Mouse (Mus musculus) kidney, embryonic 16.5 days (tissue): ENCODE data around the gene Gm20388. TPM values are rescaled to one million over a fixed set of nuclear protein-coding genes. Genes with fewer than 3 reads are reported as not detected.

ENCODE experiments used
- ATAC-seq: fragments of 200-750 bp; cut with Nextera tagmentation; 2 replicates; pipeline ENCODE4 v1.8.0; 2017; ENCODE audit warnings: moderate TSS enrichment; ENCODE audit not compliant: low FRiP score, low TSS enrichment
- H3K27ac ChIP-seq: fragments of 300-500 bp; sonication (generic); 2 replicates; pipeline ENCODE4 v1.5.1; 2014; ENCODE audit warnings: low read length
- H3K27me3 ChIP-seq: fragments of 300-500 bp; sonication (generic); 2 replicates; pipeline ENCODE4 v1.6.1; 2014; ENCODE audit warnings: low read length, control low read depth, mixed read lengths; ENCODE audit not compliant: insufficient read depth
- H3K36me3 ChIP-seq: fragments of 300-500 bp; sonication (generic); 2 replicates; pipeline ENCODE4 v1.6.1; 2014; ENCODE audit warnings: low read length, control low read depth, mixed read lengths; ENCODE audit not compliant: insufficient read depth
- H3K4me1 ChIP-seq: fragments of 300-500 bp; sonication (generic); 2 replicates; pipeline ENCODE4 v1.6.1; 2014; ENCODE audit warnings: low read length, control low read depth, mixed read lengths; ENCODE audit not compliant: insufficient read depth
- H3K4me2 ChIP-seq: fragments of 300-500 bp; sonication (generic); replicated peaks from 2 replicates; pipeline ENCODE4 v1.6.1; 2014; ENCODE audit warnings: low read depth, low read length
- H3K4me3 ChIP-seq: fragments of 300-500 bp; sonication (generic); 2 replicates; pipeline ENCODE4 v1.5.1; 2014; ENCODE audit warnings: mild to moderate bottlenecking, low read length
- H3K9ac ChIP-seq: fragments of 300-500 bp; sonication (generic); replicated peaks from 2 replicates; pipeline ENCODE4 v1.6.1; 2014; ENCODE audit warnings: low read length
- H3K9me3 ChIP-seq: fragments of 300-500 bp; sonication (generic); 2 replicates; pipeline ENCODE4 v1.6.1; 2016; ENCODE audit warnings: low read length, control low read depth
- WGBS: fragments of 180-500 bp; shearing (Covaris S2); extraction: QIAGEN DNeasy Blood & Tissue Kit; methylation state at CpG from one replicate; pipeline ENCODE4 v1.1.7; 2014; 5-methylcytosine and 5-hydroxymethylcytosine counted together
- polyA plus RNA-seq: library from polyadenylated mRNA; unstranded; fragments of >200 nt; fragmentation: Nextera tagmentation; extraction: Ambion mirVana; gene quantifications from 2 replicates; pipeline ENCODE4 v1.2.1, GENCODE M21; 2015

Gene Gm20388
- polyA plus RNA-seq, 1 experiment from 2014 or later: 7.7 TPM

DNA sequence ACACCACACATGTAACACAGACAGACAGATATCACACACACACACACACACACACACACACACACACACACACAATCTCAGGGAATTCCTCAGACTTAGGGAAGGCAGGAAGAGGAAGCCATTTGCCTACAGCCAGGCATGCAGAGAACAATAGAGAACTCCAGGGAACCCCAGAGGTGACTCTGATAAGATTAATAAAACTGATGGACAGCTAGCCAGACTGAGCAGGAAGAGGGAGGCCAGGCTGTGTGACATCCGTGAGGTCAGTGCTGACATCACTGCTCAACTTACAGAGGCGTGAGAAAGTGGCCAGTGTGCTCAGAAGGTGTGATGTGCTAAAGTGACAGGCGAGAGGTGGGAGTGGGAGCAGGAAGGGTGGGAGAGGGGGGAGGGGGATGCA lies 1290.3 kb downstream of the Gm20388 start:
- H3K36me3 ChIP-seq: no peaks in the 10 kb centered on the region
- no peaks in the 10 kb centered on the region for H3K27me3 ChIP-seq
- peaks cover 54% of the 10 kb centered on the region for H3K4me1 ChIP-seq
- H3K27ac ChIP-seq: peak overlapping the region; percentile 86
- H3K4me3 ChIP-seq: no peak overlapping the region
- 8% methylated on average over 3 of the region's 3 CpGs for WGBS
- no peak overlapping the region for H3K9ac ChIP-seq
- ATAC-seq: peak; percentile 70
- H3K4me2 ChIP-seq: no peak overlapping the region
- no peaks in the 10 kb centered on the region for H3K9me3 ChIP-seq

DNA sequence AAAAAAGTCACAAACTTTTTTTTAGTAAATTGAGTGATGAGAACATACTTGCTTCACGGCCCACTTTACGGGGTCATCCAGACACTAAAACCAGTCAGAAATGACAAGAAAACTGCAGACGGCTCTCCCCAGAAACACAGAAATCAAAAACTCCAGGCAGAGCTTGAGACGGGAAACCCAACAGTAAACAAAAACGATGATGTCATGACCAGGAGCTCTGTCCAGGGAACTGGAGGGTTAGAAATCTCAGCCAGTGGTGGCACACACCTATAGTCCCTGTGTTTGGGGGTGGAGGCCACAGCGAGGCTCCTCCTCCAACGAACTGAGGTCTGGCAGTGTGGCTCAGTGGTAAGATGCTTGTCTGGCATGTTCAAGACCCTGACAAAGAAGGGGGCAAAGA lies 1291.0 kb downstream of the Gm20388 start:
- 61% methylated on average over 7 of the region's 7 CpGs for WGBS
- no peak overlapping the region for H3K4me3 ChIP-seq
- H3K9ac ChIP-seq: no peak overlapping the region
- no peak for ATAC-seq
- H3K4me1 ChIP-seq: peaks cover 50% of the 10 kb centered on the region
- H3K27me3 ChIP-seq: no peaks in the 10 kb centered on the region
- H3K9me3 ChIP-seq: no peaks in the 10 kb centered on the region
- no peaks in the 10 kb centered on the region for H3K36me3 ChIP-seq
- no peak overlapping the region for H3K27ac ChIP-seq
- no peak overlapping the region for H3K4me2 ChIP-seq

DNA sequence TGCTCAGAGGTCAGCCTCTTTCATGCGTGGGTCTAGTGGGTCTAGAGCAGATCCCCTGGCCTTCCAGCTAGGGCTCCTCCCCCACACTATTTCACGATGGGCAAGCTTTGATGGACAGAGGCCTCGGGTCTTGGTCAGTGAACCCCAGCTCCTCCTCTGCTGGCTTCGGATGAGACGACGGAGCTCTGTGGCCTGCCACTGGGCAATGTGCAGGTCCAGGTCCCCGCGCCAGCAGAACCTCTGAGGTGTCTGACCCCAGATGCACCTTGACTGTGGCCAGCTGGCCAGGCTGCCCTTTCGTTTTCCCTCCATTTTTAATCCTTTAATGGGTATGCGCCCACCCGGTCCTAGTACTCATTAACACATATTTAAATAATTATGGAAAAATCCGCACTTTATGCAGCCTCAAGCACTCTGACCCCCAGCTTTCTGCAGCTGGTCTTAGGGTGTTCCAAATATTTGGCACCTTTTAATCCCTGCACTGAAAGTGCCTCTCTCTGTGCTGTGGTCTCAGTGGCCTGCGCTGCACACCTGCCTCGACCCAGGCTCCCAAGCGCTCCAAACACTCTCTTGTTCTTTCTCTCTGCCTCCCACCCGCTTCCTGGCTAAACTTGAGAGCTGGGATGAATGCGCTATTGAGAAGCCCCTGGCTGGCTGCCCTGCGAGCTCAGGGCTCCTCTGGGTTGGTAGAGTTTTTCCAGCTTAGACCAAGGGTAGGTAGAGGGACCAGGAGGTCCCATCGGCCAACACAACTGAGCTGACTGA lies 1293.2 kb downstream of the Gm20388 start:
- H3K9me3 ChIP-seq: no peaks in the 10 kb centered on the region
- no peak overlapping the region for H3K4me3 ChIP-seq
- H3K27me3 ChIP-seq: no peaks in the 10 kb centered on the region
- WGBS: 54% methylated on average over 19 of the region's 19 CpGs
- H3K4me2 ChIP-seq: no peak overlapping the region
- no peak overlapping the region for H3K27ac ChIP-seq
- no peak overlapping the region for H3K9ac ChIP-seq
- H3K36me3 ChIP-seq: no peaks in the 10 kb centered on the region
- H3K4me1 ChIP-seq: peaks cover 40% of the 10 kb centered on the region
- ATAC-seq: no peak

DNA sequence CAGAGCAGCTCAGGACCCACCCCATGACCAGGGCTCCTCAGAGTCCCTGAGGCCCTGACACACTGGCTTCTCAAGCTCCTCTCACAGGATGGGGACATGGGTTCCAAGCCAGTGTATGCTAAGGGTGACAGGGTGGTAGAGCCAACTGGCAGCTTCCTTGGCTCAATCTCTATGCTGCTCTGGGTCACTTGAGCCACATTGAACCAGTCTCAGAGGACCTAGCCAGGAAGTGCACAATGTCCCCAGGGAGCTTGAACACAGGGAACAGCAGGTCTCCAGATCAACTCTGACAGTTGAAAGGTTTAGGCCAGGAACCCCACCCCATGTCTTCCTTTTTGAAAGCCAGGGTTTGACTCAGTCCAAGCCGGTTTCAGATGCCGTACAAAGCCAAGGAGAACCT lies 1296.5 kb downstream of the Gm20388 start:
- Histone ChIP-seq H3K36me3 (no peaks in the 10 kb centered on the region), H3K9ac (no peak overlapping the region), H3K4me1 (peaks cover 11% of the 10 kb centered on the region; the same call in 1 of the 2 replicates), H3K4me3 (no peak overlapping the region), H3K27me3 (no peaks in the 10 kb centered on the region), H3K9me3 (no peaks in the 10 kb centered on the region), H3K4me2 (no peak overlapping the region), H3K27ac (no peak overlapping the region)
- ATAC-seq: no peak
- WGBS: 88% methylated on average over 2 of the region's 2 CpGs

DNA sequence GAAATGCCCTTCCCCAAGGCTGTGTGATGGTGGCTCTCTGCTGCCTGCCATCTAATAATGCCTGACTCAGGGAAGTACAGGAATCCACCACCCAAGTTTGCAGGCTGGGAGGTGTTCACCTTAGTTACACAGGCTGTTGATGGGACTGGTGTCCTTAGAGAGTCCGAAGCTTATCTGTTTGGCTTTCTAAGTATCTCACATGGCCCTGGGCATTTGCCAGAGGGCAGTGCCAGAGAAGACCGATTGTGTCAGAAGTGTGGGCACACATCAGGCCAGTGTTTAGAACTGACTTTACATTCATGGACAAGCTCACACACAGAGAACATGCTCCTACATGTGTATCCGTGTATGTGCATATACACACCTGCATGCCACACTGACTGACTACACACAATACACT lies 1300.0 kb downstream of the Gm20388 start:
- H3K36me3 ChIP-seq: no peaks in the 10 kb centered on the region

DNA sequence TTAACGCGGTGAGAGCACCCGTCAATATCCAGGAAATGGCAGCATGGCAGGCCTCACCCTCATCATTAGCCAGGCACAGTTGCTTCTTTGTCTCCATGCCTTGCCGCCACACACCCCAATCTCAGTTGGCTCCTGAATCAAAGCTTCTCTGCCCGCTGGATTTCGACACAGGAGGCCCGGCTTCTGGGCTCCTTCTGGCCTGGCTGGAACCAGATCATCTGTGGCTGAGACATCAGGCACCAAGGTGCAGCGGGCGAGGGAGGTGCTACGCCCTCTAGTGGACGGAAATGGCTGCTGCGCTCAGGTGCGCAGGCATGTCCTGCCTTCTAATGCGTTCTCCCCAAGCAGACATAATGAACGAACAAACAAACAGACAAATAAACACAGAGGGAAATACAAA lies 1302.6 kb downstream of the Gm20388 start:
- Histone ChIP-seq H3K9me3 (no peaks in the 10 kb centered on the region; the same call in 1 of the 2 replicates), H3K4me1 (peaks cover 4% of the 10 kb centered on the region; the same call in 1 of the 2 replicates), H3K27ac (no peak overlapping the region), H3K27me3 (no peaks in the 10 kb centered on the region), H3K4me2 (no peak overlapping the region), H3K4me3 (no peak overlapping the region), H3K9ac (no peak overlapping the region), H3K36me3 (no peaks in the 10 kb centered on the region)
- no peak for ATAC-seq
- 55% methylated on average over 15 of the region's 15 CpGs for WGBS

More for the DNA sequence above, 1300.0 kb downstream of the Gm20388 start:
- Histone ChIP-seq H3K4me1 (peaks cover 4% of the 10 kb centered on the region; the same call in 1 of the 2 replicates), H3K9me3 (no peaks in the 10 kb centered on the region; the same call in 1 of the 2 replicates), H3K4me3 (no peak overlapping the region), H3K27me3 (no peaks in the 10 kb centered on the region), H3K27ac (no peak overlapping the region), H3K9ac (no peak overlapping the region), H3K4me2 (no peak overlapping the region)
- 92% methylated on average over 3 of the region's 3 CpGs for WGBS
- ATAC-seq: no peak

DNA sequence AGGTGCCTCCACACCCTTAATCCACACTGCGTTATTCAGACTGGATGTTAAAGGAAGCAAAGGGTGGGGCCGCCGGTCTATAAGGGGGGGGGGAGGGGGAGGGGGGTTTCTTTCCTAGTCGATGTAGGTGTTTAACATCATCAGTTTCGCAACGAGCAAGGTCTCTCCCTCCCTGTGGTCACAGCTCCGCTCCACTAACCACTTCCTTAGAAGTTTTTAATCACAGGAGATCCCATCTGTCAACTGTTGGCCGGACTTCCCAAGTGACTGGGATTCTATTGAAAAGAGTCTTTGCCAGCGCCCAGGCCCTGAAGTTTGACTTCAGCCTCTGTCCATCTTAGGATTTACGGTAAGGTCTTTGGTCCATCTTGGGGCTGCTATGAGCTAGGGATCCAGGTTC lies 1303.0 kb downstream of the Gm20388 start:
- Histone ChIP-seq H3K36me3 (no peaks in the 10 kb centered on the region), H3K27ac (no peak overlapping the region), H3K9ac (no peak overlapping the region), H3K9me3 (no peaks in the 10 kb centered on the region; the same call in 1 of the 2 replicates), H3K4me2 (no peak overlapping the region), H3K27me3 (no peaks in the 10 kb centered on the region), H3K4me1 (peaks cover 4% of the 10 kb centered on the region; the same call in 1 of the 2 replicates), H3K4me3 (no peak overlapping the region)
- no peak for ATAC-seq
- 38% methylated on average over 10 of the region's 10 CpGs for WGBS

DNA sequence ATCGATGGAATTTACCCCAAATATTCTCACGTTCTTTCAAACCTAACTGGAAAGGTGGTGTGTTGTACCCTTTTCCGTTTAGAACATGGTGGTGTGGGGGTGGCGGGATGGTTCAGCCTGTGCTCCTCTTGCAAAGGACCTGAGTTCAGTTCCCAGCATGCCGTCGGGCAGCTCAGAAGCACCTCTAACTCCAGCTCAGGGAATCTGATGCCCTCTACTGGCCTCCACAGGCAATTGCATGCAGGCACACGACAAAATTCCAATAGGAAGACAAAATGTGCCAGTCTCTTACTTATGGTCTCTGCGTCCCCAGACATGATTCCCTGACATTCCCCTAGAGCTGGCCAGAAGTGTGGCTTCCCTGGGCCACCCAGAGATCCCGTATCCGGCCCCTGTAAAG lies 1304.3 kb downstream of the Gm20388 start:
- H3K27ac ChIP-seq: no peak overlapping the region
- no peaks in the 10 kb centered on the region for H3K27me3 ChIP-seq
- H3K4me1 ChIP-seq: peaks cover 14% of the 10 kb centered on the region
- H3K36me3 ChIP-seq: no peaks in the 10 kb centered on the region
- no peaks in the 10 kb centered on the region; the same call in 1 of the 2 replicates for H3K9me3 ChIP-seq
- H3K9ac ChIP-seq: no peak overlapping the region
- 82% methylated on average over 10 of the region's 10 CpGs for WGBS
- no peak overlapping the region for H3K4me3 ChIP-seq
- no peak overlapping the region for H3K4me2 ChIP-seq
- no peak for ATAC-seq

DNA sequence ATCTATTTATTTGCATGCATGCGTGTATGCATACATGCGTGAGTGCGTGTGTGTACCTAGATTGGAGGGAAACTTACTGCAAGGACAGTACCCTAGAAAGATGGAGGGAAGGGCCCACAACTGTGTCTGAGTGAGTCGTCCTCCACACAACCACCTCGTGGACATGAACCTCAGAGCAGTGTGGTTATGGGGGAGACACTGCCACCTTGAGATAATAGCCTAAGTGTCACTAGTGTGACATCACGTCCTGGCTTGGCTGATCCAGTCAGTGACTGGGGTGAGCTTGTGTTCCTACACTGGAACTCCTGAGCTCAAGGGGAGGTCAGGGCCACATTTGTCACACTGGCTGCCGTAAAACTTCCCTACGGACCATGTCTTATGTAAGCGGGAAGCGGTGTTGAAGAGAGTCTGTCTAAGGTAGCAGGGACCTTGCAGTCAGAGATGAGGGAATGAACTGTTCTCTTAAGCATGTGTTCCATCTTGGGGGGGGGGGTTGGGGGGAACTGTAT lies 1305.9 kb downstream of the Gm20388 start:
- Histone ChIP-seq H3K27me3 (no peaks in the 10 kb centered on the region), H3K9ac (no peak overlapping the region), H3K4me3 (no peak overlapping the region), H3K36me3 (no peaks in the 10 kb centered on the region), H3K27ac (no peak overlapping the region), H3K4me1 (peaks cover 21% of the 10 kb centered on the region), H3K4me2 (no peak overlapping the region), H3K9me3 (no peaks in the 10 kb centered on the region; the same call in 1 of the 2 replicates)
- WGBS: 68% methylated on average over 10 of the region's 10 CpGs
- ATAC-seq: no peak

DNA sequence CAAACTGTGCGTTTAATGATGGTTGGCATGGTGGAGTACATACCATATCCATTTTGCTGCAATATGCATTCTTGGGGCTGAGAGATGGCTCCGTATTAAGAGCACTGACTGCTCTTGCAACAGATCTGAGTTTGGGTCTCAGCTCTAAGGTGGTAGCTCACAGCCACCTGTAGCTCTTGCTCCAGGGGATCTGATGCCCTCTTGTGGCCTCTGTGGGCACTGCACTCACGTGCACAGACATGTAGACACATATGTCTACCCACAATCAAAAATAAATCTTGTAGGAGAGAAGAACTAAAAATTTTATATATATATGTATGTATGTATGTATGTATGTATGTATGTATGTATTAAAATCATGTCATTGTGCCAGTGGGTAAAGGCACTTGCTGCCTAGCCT lies 1307.8 kb downstream of the Gm20388 start:
- 94% methylated on average over 3 of the region's 3 CpGs for WGBS
- Histone ChIP-seq H3K4me1 (peaks cover 21% of the 10 kb centered on the region), H3K27ac (peak overlapping the region; percentile 60; the same call in 1 of the 2 replicates), H3K36me3 (no peaks in the 10 kb centered on the region), H3K9me3 (no peaks in the 10 kb centered on the region; the same call in 1 of the 2 replicates), H3K4me2 (no peak overlapping the region), H3K9ac (no peak overlapping the region), H3K27me3 (no peaks in the 10 kb centered on the region), H3K4me3 (no peak overlapping the region)
- no peak for ATAC-seq
